Mouse (Mus musculus) limb, embryonic 12.5 days (tissue): ENCODE data around the gene Plekhm3. TPM values are rescaled to one million over a fixed set of nuclear protein-coding genes. Genes with fewer than 3 reads are reported as not detected.

Experiments used
- ATAC-seq: fragments of 200-750 bp; cut with Nextera tagmentation; 2 replicates; pipeline ENCODE4 v1.8.0; 2017; ENCODE audit warnings: low read depth, moderate TSS enrichment; ENCODE audit not compliant: insufficient number of reproducible peaks, insufficient read depth, low FRiP score, low TSS enrichment
- H3K27ac ChIP-seq: fragments of 300-500 bp; sonication (generic); 2 replicates; pipeline ENCODE4 v1.5.1; 2016; ENCODE audit warnings: mild to moderate bottlenecking, moderate library complexity
- H3K27me3 ChIP-seq: fragments of 300-500 bp; sonication (generic); 2 replicates; pipeline ENCODE4 v1.6.1; 2016; ENCODE audit warnings: mild to moderate bottlenecking, moderate library complexity
- H3K36me3 ChIP-seq: fragments of 300-500 bp; sonication (generic); 2 replicates; pipeline ENCODE4 v1.6.1; 2016; ENCODE audit warnings: mild to moderate bottlenecking, moderate library complexity
- H3K4me1 ChIP-seq: fragments of 300-500 bp; sonication (generic); replicated peaks from 2 replicates; pipeline ENCODE4 v1.6.1; 2016
- H3K4me2 ChIP-seq: fragments of 300-500 bp; sonication (generic); 2 replicates; pipeline ENCODE4 v1.6.1; 2016; ENCODE audit warnings: mild to moderate bottlenecking, moderate library complexity
- H3K4me3 ChIP-seq: fragments of 300-500 bp; sonication (generic); replicated peaks from 2 replicates; pipeline ENCODE4 v1.5.1; 2016; ENCODE audit warnings: mild to moderate bottlenecking
- H3K9ac ChIP-seq: fragments of 300-500 bp; sonication (generic); replicated peaks from 2 replicates; pipeline ENCODE4 v1.6.1; 2016; ENCODE audit warnings: mild to moderate bottlenecking, moderate library complexity
- H3K9me3 ChIP-seq: fragments of 300-500 bp; sonication (generic); 2 replicates; pipeline ENCODE4 v1.6.1; 2016; ENCODE audit warnings: mild to moderate bottlenecking, moderate library complexity
- WGBS: fragments of 180-500 bp; shearing (Covaris S2); methylation state at CpG from one replicate; pipeline ENCODE4 v1.1.7; 2016; 5-methylcytosine and 5-hydroxymethylcytosine counted together
- polyA plus RNA-seq: library from polyadenylated mRNA; unstranded; fragments of >200 nt; fragmentation: Nextera tagmentation; extraction: Ambion mirVana; gene quantifications from 2 replicates; pipeline ENCODE4 v1.2.1, GENCODE M21; 2016

The Plekhm3 gene
- polyA plus RNA-seq, 1 experiment from 2014 or later, result 13.8 TPM

GRCm38 (mm10) chr1:64826348-64827103, 130.1 kb downstream of the Plekhm3 start:
- Histone ChIP-seq H3K27ac (no peak overlapping the region), H3K4me1 (no peaks in the 10 kb centered on the region), H3K4me3 (no peak overlapping the region), H3K36me3 (no peaks in the 10 kb centered on the region), H3K4me2 (no peak overlapping the region), H3K9me3 (no peaks in the 10 kb centered on the region), H3K9ac (no peak overlapping the region), H3K27me3 (no peaks in the 10 kb centered on the region)
- no peak for ATAC-seq
- 75% methylated on average over 6 of the region's 6 CpGs for WGBS

DNA sequence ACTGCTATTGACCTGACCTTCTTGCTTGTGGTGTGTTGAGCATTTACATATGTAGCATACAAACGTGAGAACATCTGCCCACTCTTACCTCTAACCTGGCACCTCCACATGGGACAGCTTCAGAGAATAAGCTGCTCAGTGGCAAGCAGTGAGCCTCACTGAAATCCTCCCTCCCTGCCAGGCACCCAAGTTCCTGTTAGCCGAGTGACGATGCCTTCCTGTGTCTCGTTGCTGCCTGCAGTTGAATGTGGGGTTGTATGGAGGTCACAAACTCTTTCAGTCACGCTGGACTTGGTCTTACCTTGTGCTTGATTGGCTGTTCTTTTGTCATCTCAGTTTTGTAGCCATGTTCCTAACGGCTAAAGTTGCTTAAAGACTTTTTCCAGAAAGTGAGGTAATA, 133.1 kb downstream of the Plekhm3 start:
- 61% methylated on average over 6 of the region's 6 CpGs for WGBS

DNA sequence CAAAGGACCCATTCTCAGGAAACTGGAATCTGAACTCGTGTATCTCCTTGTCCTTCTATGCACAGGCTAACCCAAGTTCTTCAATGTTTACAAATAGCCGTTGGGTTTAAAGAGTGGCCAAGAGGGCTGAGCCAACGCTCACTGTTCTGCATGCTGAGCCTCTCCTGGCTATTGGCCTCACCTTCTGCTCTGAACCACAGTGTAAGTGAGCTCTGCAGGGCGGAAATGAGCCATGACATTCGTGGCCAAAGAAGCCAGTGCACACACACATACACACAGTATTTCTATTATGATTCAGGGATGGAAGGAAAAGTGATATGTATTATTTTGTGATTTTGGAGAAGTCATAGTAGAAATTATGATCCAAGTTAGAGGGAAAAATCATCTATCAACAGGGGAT, 138.9 kb downstream of the Plekhm3 start:
- Histone ChIP-seq H3K4me2 (no peak overlapping the region), H3K36me3 (no peaks in the 10 kb centered on the region), H3K27me3 (no peaks in the 10 kb centered on the region), H3K4me1 (no peaks in the 10 kb centered on the region), H3K27ac (no peak overlapping the region), H3K9ac (no peak overlapping the region), H3K4me3 (no peak overlapping the region), H3K9me3 (no peaks in the 10 kb centered on the region)
- WGBS, result 84% methylated on average over 5 of the region's 5 CpGs
- ATAC-seq, result no peak

More for the DNA sequence above, 133.1 kb downstream of the Plekhm3 start:
- H3K27me3 ChIP-seq, result no peaks in the 10 kb centered on the region
- no peak overlapping the region for H3K4me2 ChIP-seq
- no peak overlapping the region for H3K27ac ChIP-seq
- no peak for ATAC-seq
- no peaks in the 10 kb centered on the region for H3K4me1 ChIP-seq
- no peak overlapping the region for H3K9ac ChIP-seq
- no peak overlapping the region for H3K4me3 ChIP-seq
- no peaks in the 10 kb centered on the region for H3K36me3 ChIP-seq
- H3K9me3 ChIP-seq, result no peaks in the 10 kb centered on the region

GRCm38 (mm10) chr1:64813182-64813581, 143.4 kb downstream of the Plekhm3 start:
- peaks cover 12% of the 10 kb centered on the region; the same call in 1 of the 2 replicates for H3K4me1 ChIP-seq
- no peak overlapping the region for H3K9ac ChIP-seq
- no peak overlapping the region for H3K27ac ChIP-seq
- 94% methylated on average over 2 of the region's 2 CpGs for WGBS
- ATAC-seq, result no peak
- H3K36me3 ChIP-seq, result no peaks in the 10 kb centered on the region
- H3K9me3 ChIP-seq, result no peaks in the 10 kb centered on the region
- H3K4me3 ChIP-seq, result no peak overlapping the region
- no peaks in the 10 kb centered on the region for H3K27me3 ChIP-seq
- H3K4me2 ChIP-seq, result no peak overlapping the region

DNA sequence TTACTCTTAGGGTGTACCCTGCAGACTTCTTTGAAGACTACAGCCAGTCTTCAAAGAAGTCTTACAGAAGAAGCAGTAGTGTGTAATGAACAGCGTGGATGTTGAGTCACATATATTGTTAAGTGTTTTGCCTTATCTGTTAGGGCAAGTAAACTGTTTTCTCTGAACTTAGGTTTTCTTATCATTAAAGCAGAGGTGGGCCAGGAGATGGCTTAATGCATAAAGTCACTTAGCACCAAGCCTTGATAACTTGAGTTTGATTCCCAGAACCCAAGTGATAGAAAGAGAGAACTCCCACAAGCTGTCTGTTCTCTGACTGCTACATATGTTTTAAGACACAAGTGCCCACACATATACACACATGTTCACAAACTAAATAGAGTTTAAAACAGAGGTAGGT, 144.7 kb downstream of the Plekhm3 start:
- WGBS, result 87% methylated on average over 1 of the region's 1 CpGs
- no peaks in the 10 kb centered on the region for H3K9me3 ChIP-seq
- H3K27ac ChIP-seq, result no peak overlapping the region

DNA sequence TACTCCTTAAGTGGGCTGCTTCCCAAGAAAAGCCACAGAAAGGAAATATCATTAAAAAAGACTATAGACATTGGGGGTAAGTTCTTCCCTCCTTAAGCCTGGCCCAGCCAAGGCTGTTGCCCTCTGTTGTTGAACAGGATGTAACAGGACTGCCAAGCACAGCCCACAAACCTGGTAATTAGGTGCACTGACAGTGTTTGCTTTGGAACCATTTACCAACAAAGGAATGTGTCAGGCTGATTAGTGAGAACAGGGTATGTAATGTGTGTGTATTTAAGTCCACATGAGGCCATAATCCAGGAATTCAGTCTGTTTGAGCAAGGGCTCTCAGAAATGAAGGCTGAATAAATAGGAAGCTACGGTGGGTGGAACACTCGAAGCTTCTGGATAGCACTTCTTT, 147.5 kb downstream of the Plekhm3 start:
- H3K9me3 ChIP-seq, result no peaks in the 10 kb centered on the region
- H3K4me3 ChIP-seq, result no peak overlapping the region
- ATAC-seq, result peak; percentile 59; the same call in 1 of the 2 replicates
- peak overlapping the region; percentile 43 for H3K27ac ChIP-seq
- H3K36me3 ChIP-seq, result no peaks in the 10 kb centered on the region
- H3K27me3 ChIP-seq, result no peaks in the 10 kb centered on the region
- peaks cover 17% of the 10 kb centered on the region for H3K4me1 ChIP-seq
- no peak overlapping the region for H3K4me2 ChIP-seq
- whole genome bisulfite sequencing, result 67% methylated on average over 2 of the region's 2 CpGs
- no peak overlapping the region for H3K9ac ChIP-seq

More for the DNA sequence above, 144.7 kb downstream of the Plekhm3 start:
- no peak for ATAC-seq
- Histone ChIP-seq H3K4me3 (no peak overlapping the region), H3K9ac (no peak overlapping the region), H3K27me3 (no peaks in the 10 kb centered on the region), H3K36me3 (no peaks in the 10 kb centered on the region), H3K4me1 (peaks cover 12% of the 10 kb centered on the region; the same call in 1 of the 2 replicates), H3K4me2 (no peak overlapping the region)

DNA sequence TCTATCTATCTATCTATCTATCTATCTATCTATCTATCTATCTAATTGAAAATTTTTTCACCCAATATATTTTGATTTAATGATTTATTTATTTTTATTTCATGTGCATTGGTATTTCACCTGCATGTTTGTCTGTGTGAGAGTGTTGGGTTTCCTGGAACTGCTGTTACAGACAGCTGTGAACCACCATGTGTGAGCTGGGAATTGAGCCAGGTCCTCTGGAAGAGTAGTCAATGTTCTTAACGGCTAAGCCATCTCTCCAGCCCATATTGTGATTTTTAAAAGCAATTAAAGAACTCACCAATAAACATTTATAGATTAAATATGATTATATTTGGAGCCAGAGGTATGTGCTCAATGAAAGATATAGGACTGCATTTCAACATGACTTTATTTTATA, 148.9 kb downstream of the Plekhm3 start:
- H3K9ac ChIP-seq, result no peak overlapping the region
- H3K4me1 ChIP-seq, result peaks cover 19% of the 10 kb centered on the region
- no peak overlapping the region for H3K4me3 ChIP-seq
- H3K27me3 ChIP-seq, result no peaks in the 10 kb centered on the region
- H3K9me3 ChIP-seq, result no peaks in the 10 kb centered on the region
- H3K4me2 ChIP-seq, result no peak overlapping the region
- no peak for ATAC-seq
- H3K36me3 ChIP-seq, result no peaks in the 10 kb centered on the region
- no peak overlapping the region for H3K27ac ChIP-seq
- WGBS, result 44% methylated on average over 1 of the region's 1 CpGs

DNA sequence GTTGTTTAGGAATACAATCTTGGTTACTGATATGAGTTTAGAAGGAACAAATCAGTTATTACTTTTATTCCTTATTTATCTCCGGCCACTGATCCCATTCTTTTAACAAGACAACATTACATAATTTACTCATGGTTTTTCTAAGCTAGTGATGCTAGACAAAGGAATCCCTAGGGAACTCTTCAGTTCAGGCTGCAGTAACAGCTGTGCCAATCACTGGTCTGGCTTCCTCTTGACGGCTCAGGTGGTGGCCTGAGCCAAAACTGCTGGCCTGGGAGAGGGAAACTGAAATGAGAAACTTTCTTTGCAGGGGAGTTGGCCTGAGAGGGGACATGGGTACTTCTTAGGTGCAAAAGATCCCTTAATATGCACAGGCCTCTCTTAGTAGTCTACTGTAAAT, 151.4 kb downstream of the Plekhm3 start:
- no peak overlapping the region for H3K4me2 ChIP-seq
- no peaks in the 10 kb centered on the region for H3K9me3 ChIP-seq
- 57% methylated on average over 2 of the region's 2 CpGs for WGBS
- no peaks in the 10 kb centered on the region for H3K27me3 ChIP-seq
- no peak overlapping the region for H3K4me3 ChIP-seq
- no peak overlapping the region for H3K27ac ChIP-seq
- no peaks in the 10 kb centered on the region for H3K36me3 ChIP-seq
- H3K4me1 ChIP-seq, result peaks cover 26% of the 10 kb centered on the region
- no peak for ATAC-seq
- no peak overlapping the region for H3K9ac ChIP-seq

DNA sequence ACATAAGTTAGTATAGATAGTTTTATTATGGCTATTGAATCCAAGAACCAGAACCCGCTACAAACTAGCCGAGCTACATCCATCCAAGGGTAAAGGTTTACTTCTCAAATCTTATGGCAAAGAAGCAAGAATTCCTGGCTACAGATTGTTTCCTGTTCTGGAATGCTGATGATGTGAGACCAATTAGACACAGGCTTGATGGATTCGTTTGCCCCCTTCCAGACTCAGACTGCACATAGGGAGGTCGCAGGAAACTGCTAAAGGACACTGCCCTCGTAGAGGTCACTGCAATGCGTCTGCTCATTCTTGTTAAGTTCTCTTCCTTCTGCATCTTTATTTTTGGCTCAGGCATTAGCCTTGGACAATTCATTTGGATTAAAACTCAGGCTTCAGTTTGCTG, 154.0 kb downstream of the Plekhm3 start:
- WGBS, result 42% methylated on average over 6 of the region's 6 CpGs
- no peak for ATAC-seq

GRCm38 (mm10) chr1:64797621-64798020, 159.0 kb downstream of the Plekhm3 start:
- no peak overlapping the region for H3K4me3 ChIP-seq
- H3K27ac ChIP-seq, result no peak overlapping the region
- 91% methylated on average over 3 of the region's 3 CpGs for WGBS
- no peak overlapping the region for H3K9ac ChIP-seq
- no peaks in the 10 kb centered on the region for H3K9me3 ChIP-seq
- H3K27me3 ChIP-seq, result no peaks in the 10 kb centered on the region
- ATAC-seq, result no peak
- peaks cover 7% of the 10 kb centered on the region for H3K36me3 ChIP-seq
- H3K4me1 ChIP-seq, result peaks cover 26% of the 10 kb centered on the region
- H3K4me2 ChIP-seq, result no peak overlapping the region

More for the DNA sequence above, 154.0 kb downstream of the Plekhm3 start:
- Histone ChIP-seq H3K4me1 (peaks cover 14% of the 10 kb centered on the region; the same call in 1 of the 2 replicates), H3K4me2 (no peak overlapping the region), H3K36me3 (no peaks in the 10 kb centered on the region), H3K9ac (no peak overlapping the region), H3K27me3 (no peaks in the 10 kb centered on the region), H3K4me3 (no peak overlapping the region), H3K27ac (no peak overlapping the region), H3K9me3 (no peaks in the 10 kb centered on the region)

DNA sequence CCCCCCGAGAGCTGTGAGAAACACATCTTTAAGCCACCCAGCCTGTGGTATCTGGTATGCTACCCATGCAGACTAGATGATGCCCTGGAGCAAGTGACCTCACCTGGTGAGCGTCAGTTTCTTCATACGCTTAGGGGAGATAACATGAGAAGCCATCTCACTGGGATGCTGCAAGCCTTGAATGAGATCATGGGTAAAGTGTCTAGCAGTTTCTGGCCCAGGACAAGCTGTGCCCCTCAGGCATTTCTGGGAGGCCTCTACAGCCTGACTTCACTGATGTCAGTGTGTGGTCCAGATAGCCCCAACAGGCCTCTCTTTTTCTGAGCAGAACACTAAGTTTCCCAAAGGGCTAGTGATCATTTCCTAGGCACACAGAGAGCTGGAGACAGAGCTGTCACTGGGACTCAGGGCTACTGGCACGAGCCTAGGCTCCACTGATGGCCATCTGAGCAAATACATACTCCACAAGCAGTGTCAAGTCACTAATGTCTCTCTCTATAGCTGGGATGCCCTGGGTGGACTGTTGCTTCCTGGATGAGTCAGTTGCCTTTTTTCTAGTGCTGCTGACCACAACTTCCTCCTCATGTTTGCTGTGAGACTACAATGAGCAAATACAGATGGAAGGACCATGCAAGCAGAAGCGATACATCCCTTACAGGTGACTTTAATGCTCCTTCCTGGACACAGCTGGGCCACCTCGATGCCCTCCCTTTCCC, 159.6 kb downstream of the Plekhm3 start:
- no peak for ATAC-seq
- Histone ChIP-seq H3K36me3 (peaks cover 7% of the 10 kb centered on the region), H3K4me2 (no peak overlapping the region), H3K9me3 (no peaks in the 10 kb centered on the region), H3K9ac (no peak overlapping the region), H3K4me3 (no peak overlapping the region), H3K4me1 (peaks cover 27% of the 10 kb centered on the region), H3K27ac (no peak overlapping the region), H3K27me3 (no peaks in the 10 kb centered on the region)
- WGBS, result 81% methylated on average over 6 of the region's 6 CpGs
